Mouse (Mus musculus) heart, adult 2 months (tissue): ENCODE data around the gene Pomt1. TPM values are rescaled to one million over a fixed set of nuclear protein-coding genes. Genes with fewer than 3 reads are reported as not detected.

ENCODE experiments used
- DNase-seq, 2 experiments: peaks; one replicate each; pipeline ENCODE4 v3.0.0; 2021
- H3K27ac ChIP-seq: fragments of 200-600 bp; 2 replicates; pipeline ENCODE4 v1.8.1; 2022
- H3K27me3 ChIP-seq: fragments of 200-500 bp; 2 replicates; pipeline ENCODE4 v1.6.1; 2012; ENCODE audit warnings: mild to moderate bottlenecking, low read length, inconsistent platforms, mixed read lengths; ENCODE audit not compliant: control insufficient read depth, insufficient read depth
- H3K36me3 ChIP-seq: fragments of 200-500 bp; 2 replicates; pipeline ENCODE4 v1.6.1; 2012; ENCODE audit warnings: low read length, inconsistent platforms; ENCODE audit not compliant: control insufficient read depth, insufficient read depth
- H3K4me1 ChIP-seq: fragments of 200-500 bp; 2 replicates; pipeline ENCODE4 v1.6.1; 2011; ENCODE audit warnings: low read length; ENCODE audit not compliant: control insufficient read depth, insufficient read depth
- H3K4me3 ChIP-seq: fragments of 200-600 bp; 2 replicates; pipeline ENCODE4 v1.8.1; 2022
- H3K79me2 ChIP-seq: fragments of 200-500 bp; replicated peaks from 2 replicates; pipeline ENCODE4 v1.6.1; 2012; ENCODE audit warnings: mild to moderate bottlenecking, inconsistent platforms, low read length, moderate library complexity, mixed read lengths; ENCODE audit not compliant: control insufficient read depth, insufficient read depth
- H3K9ac ChIP-seq: fragments of 200-500 bp; 2 replicates; pipeline ENCODE4 v1.6.1; 2012; ENCODE audit warnings: low read depth, mild to moderate bottlenecking, control low read depth, inconsistent platforms, low read length, mixed read lengths
- CTCF ChIP-seq: fragments of 200-600 bp; IDR thresholded peaks from 2 replicates; pipeline ENCODE4 v1.8.1; 2022; ENCODE audit warnings: antibody characterized with exemption, mild to moderate bottlenecking, moderate library complexity
- EP300 ChIP-seq: fragments of 200-500 bp; IDR thresholded peaks from 2 replicates; pipeline ENCODE4 v1.6.1; 2011; ENCODE audit warnings: low read depth, low read length, control low read depth; ENCODE audit not compliant: insufficient read depth
- POLR2A ChIP-seq: fragments of 200-500 bp; IDR thresholded peaks from 2 replicates; pipeline ENCODE4 v1.6.1; 2011; ENCODE audit warnings: mild to moderate bottlenecking, low read depth, low read length, control low read depth; ENCODE audit not compliant: insufficient read depth
- WGBS: fragments of 180-500 bp; shearing (Covaris S2); methylation state at CpG from one replicate; pipeline ENCODE4 v1.1.7; 2018; 5-methylcytosine and 5-hydroxymethylcytosine counted together
- intact Hi-C: fragments of 180-260 bp; cut with DNase I; formaldehyde crosslinking; loops from one replicate; pipeline ENCODE4 v1.15.1; 2025
- polyA plus RNA-seq: library from polyadenylated mRNA; depleted of rRNA; stranded (reverse); fragments of >200 nt; gene quantifications from 2 replicates; pipeline ENCODE4 v1.2.3, GENCODE M21; 2012
- total RNA-seq, 2 experiments: library from RNA; stranded (reverse); gene quantifications; 2 replicates each; pipeline ENCODE4 v1.2.3; 2021

Pomt1 gene
- total and polyA plus RNA-seq, 3 experiments: 13.1 to 17.7 (median 16.9) TPM

- H3K27ac ChIP-seq: no peak overlapping the region
- no peak overlapping the region for H3K9ac ChIP-seq
- H3K36me3 ChIP-seq: no peaks in the 10 kb centered on the region
- H3K4me3 ChIP-seq: no peak overlapping the region
- no peaks in the 10 kb centered on the region for H3K27me3 ChIP-seq
- intact Hi-C loops: no loop called here
- no peak for DNase-seq
- 88% methylated on average over 5 of the region's 5 CpGs for WGBS
- no peaks in the 10 kb centered on the region for H3K79me2 ChIP-seq
- peaks cover 2% of the 10 kb centered on the region; the same call in 1 of the 2 replicates for H3K4me1 ChIP-seq
- no peak for TF ChIP-seq POLR2A
- no peak for TF ChIP-seq EP300
- no peak for TF ChIP-seq CTCF
Measured at GRCm38 (mm10) chr2:32240591-32240990, 4.2 kb downstream of the Pomt1 start.

GRCm38 (mm10) chr2:32242986-32243385 is 6.6 kb downstream of the Pomt1 start:
- TF ChIP-seq POLR2A (no peak), CTCF (no peak), EP300 (no peak)
- no peaks in the 10 kb centered on the region for H3K36me3 ChIP-seq
- no peaks in the 10 kb centered on the region for H3K4me1 ChIP-seq
- no peaks in the 10 kb centered on the region for H3K27me3 ChIP-seq
- H3K79me2 ChIP-seq: no peaks in the 10 kb centered on the region
- 79% methylated on average over 4 of the region's 4 CpGs for WGBS
- H3K9ac ChIP-seq: no peak overlapping the region
- H3K4me3 ChIP-seq: no peak overlapping the region
- H3K27ac ChIP-seq: no peak overlapping the region
- DNase-seq: no peak
- intact Hi-C loops: no loop called here

DNA sequence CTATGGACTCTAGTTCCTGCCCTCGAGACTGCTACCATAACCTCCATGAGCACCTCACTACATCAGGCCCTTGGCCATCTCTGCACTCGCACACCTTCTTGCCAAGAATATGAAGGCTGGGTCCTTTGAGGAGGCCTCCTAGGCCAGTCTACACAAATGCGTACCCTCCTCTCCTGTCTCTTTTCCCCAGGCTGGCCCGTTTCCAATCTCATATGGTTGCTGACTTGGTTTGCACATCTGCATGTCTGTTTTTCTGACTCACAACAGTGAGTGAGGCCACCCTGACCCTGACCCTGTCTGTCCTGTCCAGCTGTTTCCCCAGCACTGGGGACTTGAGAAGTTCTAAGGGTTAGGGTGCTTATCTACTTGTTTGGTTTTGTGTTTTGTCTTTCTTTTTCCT is 10.4 kb downstream of the Pomt1 start:
- DNase-seq: no peak
- TF ChIP-seq CTCF (no peak), POLR2A (no peak), EP300 (no peak)
- Histone ChIP-seq H3K79me2 (no peaks in the 10 kb centered on the region), H3K36me3 (no peaks in the 10 kb centered on the region), H3K4me3 (no peak overlapping the region), H3K27me3 (no peaks in the 10 kb centered on the region), H3K4me1 (no peaks in the 10 kb centered on the region; the same call in 1 of the 2 replicates), H3K9ac (no peak overlapping the region), H3K27ac (no peak overlapping the region)
- 80% methylated on average over 4 of the region's 4 CpGs for WGBS
- intact Hi-C loops: no loop called here

DNA sequence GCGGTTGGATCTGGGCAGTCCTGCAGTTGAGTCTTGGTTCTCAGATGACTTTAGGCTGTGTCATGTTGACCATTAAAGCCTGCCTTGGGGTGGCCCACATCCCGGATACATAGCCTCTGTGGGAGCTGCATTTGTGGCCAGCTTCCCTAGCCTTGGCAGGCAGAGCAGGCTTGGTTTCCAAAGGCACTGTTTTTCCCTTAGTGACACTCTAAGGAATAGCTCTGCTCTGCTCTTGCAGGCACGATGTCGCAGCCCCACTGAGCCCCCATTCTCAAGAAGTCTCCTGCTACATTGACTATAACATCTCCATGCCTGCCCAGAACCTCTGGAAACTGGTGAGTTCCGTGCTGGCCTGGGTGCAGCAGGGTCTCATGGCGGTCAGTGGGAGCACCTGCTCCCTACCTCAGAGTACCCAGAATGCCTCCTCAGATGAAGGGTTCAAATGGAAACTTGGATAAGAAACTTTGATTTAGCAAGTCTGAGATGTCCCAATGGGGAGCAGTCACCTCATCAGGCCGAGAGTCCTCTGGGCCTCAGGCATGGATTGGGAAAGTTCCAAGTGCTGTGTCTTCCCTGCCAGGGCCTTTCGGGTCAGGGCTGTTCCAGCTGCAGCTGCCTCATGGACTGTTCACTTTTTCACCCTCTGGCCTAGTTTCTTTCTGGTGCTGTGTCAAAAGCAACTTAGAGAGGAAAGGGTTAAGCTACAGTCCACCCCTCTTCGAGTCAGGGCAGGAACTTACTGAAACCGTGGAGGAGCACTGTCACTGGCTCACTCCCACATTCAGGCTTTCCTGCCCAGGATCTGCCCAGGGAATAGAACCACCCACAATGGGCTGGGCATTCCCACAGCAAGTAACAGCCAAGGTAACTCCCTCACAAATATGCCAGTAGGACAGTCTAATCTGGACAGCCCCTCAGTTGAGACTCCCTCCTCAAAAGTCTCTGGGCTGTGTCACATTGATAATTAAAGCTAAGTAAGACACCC is 12.3 kb downstream of the Pomt1 start:
- no peaks in the 10 kb centered on the region for H3K79me2 ChIP-seq
- intact Hi-C loops: no loop called here
- no peaks in the 10 kb centered on the region; the same call in 1 of the 2 replicates for H3K4me1 ChIP-seq
- DNase-seq: peak; percentile 43 to 48
- WGBS: 69% methylated on average over 10 of the region's 10 CpGs
- no peak overlapping the region for H3K27ac ChIP-seq
- no peak overlapping the region for H3K9ac ChIP-seq
- TF ChIP-seq CTCF: no peak
- TF ChIP-seq POLR2A: no peak
- no peak for TF ChIP-seq EP300
- no peaks in the 10 kb centered on the region for H3K36me3 ChIP-seq
- H3K4me3 ChIP-seq: no peak overlapping the region
- no peaks in the 10 kb centered on the region for H3K27me3 ChIP-seq

DNA sequence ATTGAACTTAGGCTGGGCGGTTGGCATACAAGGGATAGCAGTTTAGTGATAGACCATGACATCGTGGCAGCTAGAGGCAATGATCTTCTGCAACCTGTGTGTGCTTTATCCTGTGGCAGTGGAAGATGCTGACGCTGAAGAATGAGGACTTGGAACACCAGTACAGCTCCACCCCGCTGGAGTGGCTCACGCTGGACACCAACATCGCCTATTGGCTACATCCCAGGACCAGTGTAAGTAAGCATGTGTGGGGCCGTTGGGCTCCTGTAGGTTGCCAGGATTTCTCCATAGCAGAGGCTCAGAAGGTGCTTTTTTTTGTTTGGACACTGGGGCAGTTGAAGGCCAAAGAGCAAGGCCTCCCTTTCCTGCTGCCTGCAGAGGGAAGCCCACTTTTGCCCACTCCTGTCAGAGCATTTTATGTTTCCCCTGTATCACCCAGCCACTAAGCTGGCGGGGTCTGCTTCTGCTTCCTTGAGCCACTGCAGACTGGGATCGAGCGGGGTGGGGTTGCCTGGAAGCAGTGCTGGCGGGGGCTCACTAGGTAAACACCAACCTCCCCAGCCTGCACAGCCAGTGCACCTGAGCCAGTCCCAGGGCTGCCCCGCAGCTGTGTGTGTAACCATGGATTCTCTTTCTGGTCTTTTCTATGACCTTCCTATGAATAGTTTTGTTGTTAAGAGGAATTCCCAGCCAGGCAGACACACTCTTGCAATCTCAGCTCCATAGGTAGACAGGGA is 15.6 kb downstream of the Pomt1 start:
- Histone ChIP-seq H3K36me3 (no peaks in the 10 kb centered on the region), H3K4me1 (no peaks in the 10 kb centered on the region; the same call in 1 of the 2 replicates), H3K4me3 (no peak overlapping the region), H3K27ac (no peak overlapping the region), H3K9ac (no peak overlapping the region), H3K27me3 (no peaks in the 10 kb centered on the region), H3K79me2 (no peaks in the 10 kb centered on the region)
- 70% methylated on average over 12 of the region's 12 CpGs for WGBS
- DNase-seq: peak in 1 of 2 experiments; percentile 42
- intact Hi-C loops: no loop called here
- TF ChIP-seq CTCF: no peak
- no peak for TF ChIP-seq EP300
